Mouse (Mus musculus) heart, adult 18-20 months (tissue): Measurements from ENCODE around the gene Rps11. TPM values are rescaled to one million over a fixed set of nuclear protein-coding genes. Genes with fewer than 3 reads are reported as not detected.
"Not testable (repeated sequence)": the region's sequence is repeated elsewhere in the genome, so short reads cannot be mapped to it uniquely, and the experiment has no call there.

Experiments used
- DNase-seq, 2 experiments: peaks; one replicate each; pipeline ENCODE4 v3.0.0; 2021 to 2022; ENCODE audit warnings: mixed read lengths in 1 of 2
- total RNA-seq, 2 experiments: library from RNA; stranded (reverse); gene quantifications; 2 replicates each; pipeline ENCODE4 v1.2.3; 2021

Gene Rps11
- total RNA-seq, 2 experiments from 2014 or later = 512 to 646 TPM

- DNase-seq = not testable (repeated sequence)
Observed at GRCm38 (mm10) chr7:45110089-45110488, 14.2 kb downstream of the Rps11 start.

GRCm38 (mm10) chr7:45107052-45107645, 17.1 kb downstream of the Rps11 start:
- DNase-seq = no peak

- DNase-seq = no peak
Observed at GRCm38 (mm10) chr7:45106441-45106840, 17.8 kb downstream of the Rps11 start.

GRCm38 (mm10) chr7:45105491-45105890, 18.7 kb downstream of the Rps11 start:
- no peak for DNase-seq

GRCm38 (mm10) chr7:45104941-45105340, 19.3 kb downstream of the Rps11 start:
- no peak for DNase-seq

- DNase-seq = peak; percentile 98 to 99
Observed at GRCm38 (mm10) chr7:45103652-45104180, 20.5 kb downstream of the Rps11 start, which contains the start of gene Fcgrt. Gene Fcgrt (minus strand): TSS chr7:45103851.

- DNase-seq = peak; percentile 65 to 67
Observed at GRCm38 (mm10) chr7:45102940-45103585, 21.2 kb downstream of the Rps11 start.

GRCm38 (mm10) chr7:45102441-45102840, 21.8 kb downstream of the Rps11 start:
- DNase-seq = no peak

GRCm38 (mm10) chr7:45100046-45100445, 24.2 kb downstream of the Rps11 start:
- no peak for DNase-seq

GRCm38 (mm10) chr7:45098541-45099240, 25.5 kb downstream of the Rps11 start:
- no peak for DNase-seq

- peak in 1 of 2 experiments; percentile 74 for DNase-seq
Observed at GRCm38 (mm10) chr7:45097479-45097878, 26.8 kb downstream of the Rps11 start.

GRCm38 (mm10) chr7:45095965-45096364, 28.3 kb downstream of the Rps11 start:
- not testable (repeated sequence) for DNase-seq

- DNase-seq = peak in 1 of 2 experiments; percentile 75
Observed at GRCm38 (mm10) chr7:45095367-45095766, 28.9 kb downstream of the Rps11 start.

- no peak for DNase-seq
Observed at GRCm38 (mm10) chr7:45094121-45094520, 30.1 kb downstream of the Rps11 start.

- no peak for DNase-seq
Observed at GRCm38 (mm10) chr7:45093516-45093905, 30.7 kb downstream of the Rps11 start.

- DNase-seq = no peak
Observed at GRCm38 (mm10) chr7:45092828-45093515, 31.3 kb downstream of the Rps11 start.

- DNase-seq = peak; percentile 88 to 91
Observed at GRCm38 (mm10) chr7:45092048-45092447, 32.2 kb downstream of the Rps11 start, which contains the start of gene Rcn3. Gene Rcn3 (minus strand): TSS chr7:45092221.

- DNase-seq = peak; percentile 34 to 51
Observed at GRCm38 (mm10) chr7:45091001-45091990, 32.9 kb downstream of the Rps11 start.

GRCm38 (mm10) chr7:45090251-45090977, 33.8 kb downstream of the Rps11 start:
- peak in 1 of 2 experiments; percentile 48 for DNase-seq

- DNase-seq = no peak
Observed at GRCm38 (mm10) chr7:45088597-45088996, 35.6 kb downstream of the Rps11 start.
